Mouse (Mus musculus) fibroblast of lung, adult 2 months (primary cell): Measurements from ENCODE around the gene Suclg1.

Source experiments
- DNase-seq: peaks from one replicate; pipeline ENCODE4 v3.0.0-alpha.2; 2011; ENCODE audit warnings: low read depth

Gene Suclg1

DNA sequence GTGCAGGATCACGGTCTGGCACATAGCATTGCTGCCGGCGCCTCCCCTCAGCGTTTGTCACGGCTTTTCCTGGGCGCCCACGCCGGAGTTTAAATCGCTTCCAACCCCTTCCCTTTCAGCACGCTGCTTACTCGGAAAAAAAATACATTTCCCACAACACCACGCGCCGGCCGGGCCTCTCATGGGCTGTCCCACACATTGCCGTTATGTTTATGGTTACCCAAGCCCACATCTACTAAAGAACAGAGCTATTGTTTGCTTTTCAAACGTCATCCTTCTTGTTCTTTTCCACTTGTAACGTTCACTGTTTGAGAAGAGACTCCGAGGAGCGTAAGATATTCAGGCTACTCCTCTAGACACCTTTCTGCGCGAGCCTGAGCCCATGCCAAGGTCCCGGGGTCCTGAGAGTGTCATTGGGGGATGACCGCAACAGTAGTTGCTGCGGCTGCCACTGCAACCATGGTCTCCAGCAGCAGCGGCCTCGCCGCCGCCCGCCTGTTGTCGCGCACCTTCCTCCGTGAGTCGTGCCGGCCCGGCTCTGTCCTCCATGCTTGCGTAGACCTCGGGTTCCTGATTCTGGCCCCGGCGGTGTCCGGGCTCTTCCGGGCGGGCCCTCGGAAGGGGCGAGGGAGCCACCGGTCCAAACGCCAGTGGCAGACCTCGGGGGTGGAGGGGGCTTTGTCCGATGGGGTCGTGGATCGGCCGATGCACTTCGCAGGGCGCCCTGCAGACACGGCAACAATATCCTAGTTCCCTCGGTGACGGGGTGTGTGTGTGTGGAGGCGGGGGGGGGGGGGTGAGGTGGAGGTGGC lies at the start of gene Suclg1:
Gene Suclg1, plus strand, starts transcription at position 146 of the 812 bp plus-strand sequence.
- DNase-seq: peak; percentile 79

DNA sequence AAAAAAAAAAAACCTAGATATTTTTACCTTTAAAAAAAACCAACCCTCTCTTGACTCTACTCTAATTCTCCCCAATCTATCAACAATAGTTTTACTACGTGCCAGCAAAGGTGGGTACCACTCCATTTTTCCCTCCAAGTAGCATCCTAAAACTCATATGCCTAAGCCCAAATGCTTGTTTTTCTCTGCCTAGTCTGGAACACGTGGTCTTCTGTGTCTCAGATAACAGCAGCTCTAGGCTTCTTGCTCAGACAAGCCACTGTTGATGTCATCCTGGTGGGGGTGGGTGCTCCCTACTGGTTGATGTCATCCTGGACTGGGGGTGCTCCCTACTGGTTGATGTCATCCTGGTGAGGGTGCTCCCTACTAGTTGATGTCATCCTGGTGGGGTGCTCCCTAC lies 44.5 kb upstream of the Suclg1 start:
- no peak for DNase-seq

DNA sequence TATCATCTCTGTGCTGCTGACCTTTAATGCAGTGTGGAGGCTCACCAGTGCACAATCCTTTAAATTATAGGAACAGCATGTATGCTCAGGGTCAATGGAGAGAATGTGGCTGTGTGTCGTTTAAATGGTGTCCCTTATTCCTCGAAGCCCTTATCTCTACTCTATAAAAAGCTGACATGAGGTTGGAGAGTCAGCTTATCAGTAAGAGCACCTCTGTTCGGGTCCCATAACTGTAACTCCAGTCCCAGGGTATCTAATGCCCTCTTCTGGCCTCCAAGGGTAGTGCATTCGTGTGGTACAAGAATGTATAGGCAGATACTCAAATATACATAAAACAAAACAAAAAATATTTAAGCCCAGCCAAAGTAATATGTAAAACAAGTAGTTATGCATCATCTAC lies 43.2 kb upstream of the Suclg1 start:
- DNase-seq: no peak

DNA sequence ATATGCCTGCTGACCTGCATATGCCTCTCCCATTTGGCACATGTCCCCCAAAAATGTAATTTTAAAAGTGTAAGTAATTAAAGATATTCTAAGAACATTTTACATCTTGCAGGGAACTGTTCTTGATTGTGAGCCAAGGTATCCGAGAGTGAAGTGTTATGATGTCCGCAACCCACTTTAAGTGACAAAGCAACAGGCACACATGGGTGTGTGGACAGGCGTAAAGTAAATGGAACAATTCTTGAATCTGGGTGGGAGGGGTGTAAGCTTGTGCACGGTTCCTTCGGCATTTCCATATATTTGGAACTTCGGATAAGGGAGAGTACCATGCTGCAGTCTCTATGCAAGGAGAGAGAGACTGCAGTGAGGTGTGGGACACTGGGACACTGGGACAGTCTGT lies 38.6 kb upstream of the Suclg1 start:
- DNase-seq: no peak

DNA sequence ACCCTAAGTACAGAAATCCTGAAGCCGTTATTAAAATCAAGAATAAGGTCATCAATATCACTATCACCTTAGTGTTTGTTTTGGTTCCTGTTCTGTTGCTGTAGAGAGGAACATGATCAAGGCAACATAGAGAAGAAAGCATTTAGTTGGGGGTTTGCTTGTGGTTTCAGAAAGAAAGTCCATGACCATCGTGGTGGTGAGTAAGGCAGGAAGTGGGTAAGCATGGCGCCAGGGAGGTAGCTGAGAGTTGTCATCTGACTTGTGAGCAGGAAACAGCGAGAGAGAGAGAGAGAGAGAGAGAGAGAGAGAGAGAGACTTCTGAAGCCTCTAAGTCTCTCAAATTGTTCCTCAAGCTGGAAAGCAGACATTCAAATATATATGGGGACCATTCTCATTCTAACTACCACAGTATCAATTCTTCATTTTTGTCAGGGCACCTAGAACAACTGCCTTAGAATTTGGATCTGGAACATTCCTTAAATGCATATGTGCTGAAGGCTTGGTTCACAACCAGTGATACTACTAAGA lies 37.7 kb upstream of the Suclg1 start:
- DNase-seq: peak; percentile 62

DNA sequence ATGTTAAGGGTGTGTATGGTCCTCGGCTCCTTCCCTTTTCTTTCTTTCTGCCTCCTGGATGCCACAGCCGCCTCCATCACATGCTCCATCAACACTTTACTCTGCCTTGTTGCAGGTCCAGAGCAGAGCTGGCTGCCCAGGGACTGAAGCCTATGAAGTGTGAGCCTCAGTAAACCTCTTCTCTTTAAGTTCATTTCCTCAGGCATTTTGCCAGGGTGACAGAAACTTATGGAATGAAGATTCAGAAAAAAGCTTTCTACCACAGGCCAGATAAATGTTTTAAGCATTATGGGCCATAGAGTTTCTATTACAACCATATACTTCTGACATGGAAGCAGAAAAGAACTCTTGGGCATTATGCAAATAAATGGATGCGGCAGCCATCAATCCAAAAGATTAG lies 37.1 kb upstream of the Suclg1 start:
- no peak for DNase-seq

DNA sequence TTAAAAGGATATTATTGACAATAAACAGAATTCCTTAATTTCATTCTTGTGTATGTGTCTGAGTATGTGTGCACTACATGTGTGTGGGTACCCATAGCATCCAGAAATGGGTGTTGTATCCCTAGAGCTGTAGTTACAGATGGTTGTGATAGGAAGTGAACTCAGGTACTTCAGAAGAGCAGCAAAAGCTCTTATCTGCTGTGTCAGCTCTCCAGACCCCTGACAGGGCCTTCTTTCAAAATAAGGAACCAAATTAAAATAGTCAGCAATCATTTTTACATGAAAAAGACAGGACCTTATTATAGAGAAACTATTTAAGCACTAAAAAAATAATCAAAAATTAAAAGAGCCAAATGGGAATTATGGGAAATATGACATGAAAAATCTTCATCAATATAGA lies 36.6 kb upstream of the Suclg1 start:
- no peak for DNase-seq

DNA sequence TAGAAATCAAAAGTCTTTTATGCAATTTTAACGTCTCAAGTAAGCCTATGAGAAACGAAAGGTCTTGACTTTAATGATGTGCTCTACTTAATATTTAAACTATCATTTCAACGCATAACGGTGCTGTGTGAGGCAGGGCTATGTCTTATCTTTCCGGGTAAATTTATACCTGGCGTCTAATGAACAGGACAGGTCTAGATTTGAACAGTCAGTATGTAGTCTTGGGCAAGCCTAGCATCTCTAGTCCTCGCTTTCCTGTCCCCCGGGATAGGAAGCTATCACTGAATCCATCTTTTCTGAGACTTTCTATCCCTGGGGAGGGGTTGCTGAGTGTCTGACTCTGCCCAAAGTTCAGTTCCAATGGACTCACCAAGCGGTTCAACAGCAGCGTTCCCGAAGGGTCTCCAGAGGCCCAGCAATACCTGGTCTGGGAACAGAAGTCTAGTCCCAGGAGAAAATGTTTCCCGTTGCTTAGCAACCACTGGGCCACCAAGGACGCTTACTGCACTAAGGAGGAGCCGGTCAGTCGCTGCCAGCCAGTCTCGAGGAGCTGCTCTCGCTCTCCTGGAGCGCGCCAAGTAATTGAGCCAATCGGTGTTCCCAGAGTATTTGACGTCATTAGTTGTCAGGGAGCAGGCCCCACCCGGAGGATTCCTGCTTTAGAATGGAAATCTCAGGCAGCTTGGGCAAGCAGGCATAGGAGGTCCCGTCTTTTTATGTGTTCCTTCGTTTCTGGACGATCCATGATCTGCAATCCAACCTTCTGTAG lies 26.8 kb upstream of the Suclg1 start, which contains the start of gene Dnah6:
Gene Dnah6, minus strand, starts transcription at position 463 of the 769 bp plus-strand sequence.
- DNase-seq: peak; percentile 89

DNA sequence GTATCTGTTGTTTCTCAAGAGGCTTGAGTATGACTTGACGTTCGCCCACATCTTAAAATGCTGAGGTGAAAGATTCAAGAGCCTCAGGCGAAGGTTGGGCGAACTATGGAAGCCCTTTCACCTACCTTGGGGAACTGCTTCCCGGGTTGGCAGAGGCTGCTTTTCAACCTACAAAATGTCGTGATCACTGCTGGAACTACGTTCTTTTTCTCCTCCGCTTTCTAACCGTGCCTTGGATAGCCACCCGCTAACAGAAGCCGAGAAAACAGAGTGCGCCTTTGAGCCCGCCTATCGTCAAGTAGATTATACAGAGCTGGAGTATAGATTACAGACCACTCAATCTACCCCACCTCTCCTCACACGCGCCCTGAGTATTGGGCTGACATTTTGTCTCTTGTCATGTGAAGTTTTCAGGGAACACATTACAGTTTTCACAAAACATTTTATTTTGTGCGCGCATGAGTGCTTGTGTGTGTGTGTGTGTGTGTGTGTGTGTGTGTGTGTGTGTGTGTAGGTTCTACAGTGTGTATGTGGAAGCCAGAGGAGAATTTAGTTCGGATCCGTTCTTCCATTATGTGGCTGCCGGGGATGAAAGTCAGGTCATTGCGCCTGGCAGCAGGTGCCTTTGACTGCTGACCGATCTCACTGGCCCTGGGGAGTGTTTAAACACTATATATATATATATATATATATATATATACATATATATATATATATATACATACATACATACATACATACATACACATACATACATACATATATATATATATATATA lies 26.0 kb upstream of the Suclg1 start:
- DNase-seq: no peak

DNA sequence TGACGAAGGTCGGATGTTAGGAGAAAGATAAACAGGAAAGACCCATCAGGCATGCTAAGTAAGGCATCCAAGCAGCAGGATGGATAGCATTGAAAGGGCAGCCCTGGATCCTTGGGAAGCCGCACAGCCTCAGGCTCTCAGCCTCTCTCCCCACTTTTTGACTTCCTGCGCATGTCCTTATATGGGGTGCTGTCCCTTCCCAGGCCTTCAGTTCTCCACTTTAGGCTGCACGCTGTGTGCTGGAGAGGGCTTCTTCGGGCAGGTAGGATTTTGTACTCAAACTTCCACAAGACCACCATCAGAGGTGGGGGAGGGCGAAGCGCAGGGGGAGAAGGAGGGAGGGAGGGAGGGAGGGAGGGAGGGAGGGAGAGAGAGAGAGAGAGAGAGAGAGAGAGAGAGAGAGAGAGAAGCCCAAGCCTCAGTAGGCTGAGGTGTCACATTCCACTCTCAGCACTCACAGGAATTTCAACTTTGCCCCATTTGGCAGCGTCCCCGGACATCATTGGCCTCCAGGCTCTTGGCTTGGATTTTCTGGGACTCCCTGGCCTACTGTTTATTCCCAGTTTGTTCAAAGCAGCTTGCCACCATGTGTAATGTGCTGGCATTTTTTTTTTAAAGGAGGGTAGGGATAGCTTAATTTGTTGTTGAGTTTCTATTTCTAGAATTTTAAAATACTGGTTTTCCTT lies 25.2 kb upstream of the Suclg1 start:
- DNase-seq: peak; percentile 83

DNA sequence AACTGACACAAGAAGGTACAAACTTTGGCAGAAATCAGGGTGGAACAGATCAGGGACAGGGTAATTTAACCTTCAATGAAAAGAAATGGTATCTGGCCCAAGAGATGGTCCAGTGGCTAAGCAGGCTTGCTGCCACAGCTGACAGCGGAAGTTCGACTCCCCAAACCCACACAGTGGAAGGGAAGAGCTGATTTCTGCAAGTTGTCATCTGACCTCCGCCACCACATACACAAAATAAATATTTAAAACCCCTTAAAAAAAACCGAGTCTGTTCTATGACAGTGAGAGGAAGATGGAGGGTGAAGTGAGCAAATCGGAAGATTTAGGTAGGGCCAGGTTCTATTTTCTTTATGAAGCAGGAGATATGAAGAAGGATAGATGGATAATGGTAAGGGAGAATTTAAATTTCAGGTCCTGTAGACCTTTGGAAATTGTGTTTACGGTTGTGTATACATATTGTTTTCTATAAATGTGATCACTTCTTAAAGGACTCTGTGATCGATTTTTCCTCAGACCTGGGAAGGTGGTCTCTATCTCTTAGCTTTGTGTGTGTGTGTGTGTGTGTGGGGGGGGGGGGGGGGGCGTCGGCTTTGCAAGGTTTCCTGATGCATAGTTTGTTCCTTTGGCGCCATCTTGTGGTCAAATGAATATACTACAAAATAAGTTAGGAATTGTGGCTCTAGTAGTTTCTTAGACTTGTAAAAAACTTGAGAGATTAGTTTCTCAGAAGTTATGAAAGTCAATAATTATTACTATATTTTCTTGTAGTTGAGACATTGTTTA lies 20.6 kb upstream of the Suclg1 start:
- DNase-seq: peak; percentile 49

DNA sequence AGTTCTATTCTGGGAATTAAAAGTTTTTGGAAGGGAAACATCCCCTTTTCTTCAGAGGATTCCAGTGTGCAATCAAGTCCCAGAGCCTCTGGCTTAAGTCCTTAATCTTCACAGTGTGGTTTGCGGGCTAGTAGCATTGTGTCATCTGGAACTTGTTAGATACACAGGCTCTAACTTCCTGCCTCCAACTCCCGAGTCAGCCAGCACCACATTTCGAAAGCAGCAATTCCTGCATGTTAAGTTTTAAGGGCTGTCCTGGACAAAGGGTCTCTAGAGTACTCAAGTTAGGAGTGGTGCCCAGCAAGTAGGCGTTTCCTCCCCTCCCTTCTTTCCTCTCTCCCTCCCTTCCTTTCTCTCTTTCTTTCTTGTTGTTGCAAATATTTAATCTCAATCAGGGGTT lies 19.8 kb upstream of the Suclg1 start:
- peak; percentile 80 for DNase-seq

DNA sequence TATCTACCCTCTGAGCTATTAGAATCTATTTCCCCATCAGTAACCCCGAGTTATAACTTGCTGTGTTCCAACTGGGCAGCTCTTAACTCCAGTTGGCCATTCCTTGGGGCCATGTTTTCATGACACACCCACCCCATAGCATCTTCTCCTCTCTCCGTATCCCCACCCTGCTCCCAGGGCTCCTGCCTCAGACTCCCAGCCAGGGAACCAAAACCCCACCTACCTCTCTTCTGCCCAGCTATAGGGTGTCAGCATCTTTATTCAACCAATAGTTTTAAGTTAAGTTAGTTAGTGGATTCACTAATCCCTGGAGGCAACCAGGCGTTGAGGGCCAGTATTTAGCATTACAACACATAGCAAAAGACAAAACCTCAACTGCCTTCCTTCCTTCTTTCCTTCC lies 19.3 kb upstream of the Suclg1 start:
- DNase-seq: no peak

DNA sequence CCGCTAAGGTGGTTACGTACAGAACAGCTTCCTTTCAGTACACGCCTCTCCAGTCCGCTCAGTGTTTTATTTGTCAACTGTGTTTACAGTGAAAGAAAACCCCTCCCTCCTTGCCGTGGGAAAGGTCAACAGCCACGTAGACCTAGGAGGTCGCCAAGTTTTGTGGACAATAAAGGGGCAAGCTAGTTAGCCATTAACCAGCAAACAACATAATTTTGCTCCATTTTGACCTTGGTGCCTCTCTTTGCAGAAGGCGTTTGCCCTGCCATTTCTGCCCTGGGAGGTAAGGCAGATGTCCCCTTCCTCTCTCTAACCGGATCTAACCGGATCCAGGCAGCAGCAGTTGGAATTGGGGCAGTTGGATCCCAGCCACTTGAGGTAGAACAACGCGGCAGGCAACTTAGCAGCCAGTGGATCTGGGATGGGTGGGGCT lies 16.0 kb upstream of the Suclg1 start:
- DNase-seq: no peak

DNA sequence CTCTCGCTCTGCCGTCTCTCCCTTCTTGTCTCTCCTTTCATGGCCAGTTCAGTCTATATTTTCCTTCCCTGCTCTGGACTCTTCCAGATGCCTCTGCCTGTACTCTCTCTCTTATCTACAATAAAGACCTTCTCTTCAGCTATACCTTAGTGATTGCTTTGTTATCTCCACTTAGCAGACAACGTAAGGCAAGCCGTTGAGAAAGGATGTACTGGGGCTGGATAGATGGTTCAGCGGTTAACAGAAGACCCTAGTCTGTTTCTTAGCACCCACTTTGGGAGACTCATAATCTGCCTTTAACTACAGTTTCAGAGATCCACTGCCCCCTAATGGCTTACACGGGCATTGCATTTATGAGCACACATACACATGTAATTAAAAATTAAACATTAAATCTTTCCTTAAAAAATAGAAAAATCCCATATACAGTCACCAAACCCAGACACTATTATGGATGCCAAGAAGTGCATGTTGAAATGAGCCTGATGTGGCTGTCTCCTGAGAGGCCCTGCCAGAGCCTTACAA lies 14.9 kb upstream of the Suclg1 start:
- DNase-seq: no peak

DNA sequence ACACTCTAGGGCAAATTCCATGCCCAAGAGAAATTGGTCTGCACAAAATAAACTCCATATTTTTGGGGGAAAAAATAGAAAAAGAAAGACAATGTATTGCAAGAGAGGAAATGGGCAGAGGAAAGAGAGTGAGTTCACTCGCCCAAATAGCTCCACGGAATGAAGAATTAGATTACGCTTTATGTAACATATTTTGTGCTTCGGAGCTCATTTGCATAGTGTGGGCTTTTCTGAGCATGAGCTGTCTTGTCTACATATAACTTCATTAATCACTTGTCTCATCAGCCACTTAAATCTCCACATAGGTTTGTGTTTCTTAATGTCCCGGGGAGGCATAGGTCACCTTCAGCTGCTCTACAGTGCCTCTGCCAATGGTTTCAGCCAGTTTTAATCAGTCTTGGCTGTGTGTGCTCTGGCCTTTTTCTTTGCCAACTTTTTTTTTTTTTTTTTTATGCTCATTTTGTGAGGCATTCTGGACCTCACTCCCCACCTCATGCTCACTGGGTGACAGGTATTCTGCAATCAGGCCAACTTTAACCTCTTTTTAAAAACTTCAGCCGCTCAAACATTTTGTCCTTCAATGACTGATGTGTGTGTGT lies 13.8 kb upstream of the Suclg1 start:
- no peak for DNase-seq

DNA sequence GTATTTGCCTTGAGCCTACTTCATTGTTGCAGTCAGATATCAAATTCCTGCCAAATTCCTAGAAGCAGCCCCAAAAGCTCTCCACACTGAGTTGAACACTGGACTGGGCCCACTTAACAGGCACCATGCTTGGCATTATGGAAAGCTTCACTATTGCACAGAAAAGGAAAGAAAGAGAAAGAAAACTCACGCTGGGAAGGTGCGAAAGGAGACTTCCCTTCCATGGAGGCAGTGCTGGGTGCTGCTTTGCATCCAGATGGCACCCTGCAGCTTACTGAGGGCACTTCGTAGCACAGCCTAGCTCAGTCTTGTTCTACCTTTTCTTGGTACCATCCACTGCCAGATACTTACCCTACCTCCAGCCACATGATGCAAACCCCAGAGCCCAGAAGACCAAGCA lies 12.5 kb upstream of the Suclg1 start:
- no peak for DNase-seq

DNA sequence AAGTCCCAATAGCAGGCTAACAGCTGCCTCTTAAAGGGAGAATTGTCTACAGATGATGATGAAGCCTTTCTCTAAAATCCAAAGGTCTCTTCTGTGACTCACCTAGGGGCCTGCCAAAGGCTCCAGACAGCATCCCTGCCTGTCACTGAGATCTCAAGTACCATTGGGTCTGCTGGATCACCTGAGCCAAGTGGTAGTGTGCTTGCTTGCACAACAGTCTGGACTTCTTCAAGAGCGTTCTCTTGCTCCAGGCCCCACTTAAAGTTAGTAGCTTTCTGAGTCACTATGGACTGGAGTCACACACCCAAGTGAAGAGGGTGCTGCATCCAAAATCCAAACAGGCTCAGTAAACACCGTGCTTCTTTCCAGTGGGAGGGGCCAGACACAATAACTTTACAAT lies 1.4 kb upstream of the Suclg1 start:
- no peak for DNase-seq

DNA sequence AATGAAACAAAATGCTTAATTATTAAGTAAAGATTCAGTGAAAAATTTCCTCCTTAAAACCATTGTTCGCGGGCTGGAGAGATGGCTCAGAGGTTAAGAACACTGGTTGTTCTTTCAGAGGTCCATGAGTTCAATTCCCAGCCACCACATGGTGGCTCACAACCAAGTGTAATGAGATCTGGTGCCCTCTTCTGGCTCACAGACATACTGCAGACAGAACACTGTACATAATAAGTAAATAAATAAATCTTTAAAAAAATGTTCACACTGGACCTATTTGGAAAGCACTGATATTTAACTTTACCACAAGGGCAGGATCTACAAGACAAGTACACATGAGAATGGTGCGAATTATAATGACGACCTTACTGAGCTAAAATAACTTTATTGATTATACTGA lies 730 bp upstream of the Suclg1 start:
- DNase-seq: no peak

DNA sequence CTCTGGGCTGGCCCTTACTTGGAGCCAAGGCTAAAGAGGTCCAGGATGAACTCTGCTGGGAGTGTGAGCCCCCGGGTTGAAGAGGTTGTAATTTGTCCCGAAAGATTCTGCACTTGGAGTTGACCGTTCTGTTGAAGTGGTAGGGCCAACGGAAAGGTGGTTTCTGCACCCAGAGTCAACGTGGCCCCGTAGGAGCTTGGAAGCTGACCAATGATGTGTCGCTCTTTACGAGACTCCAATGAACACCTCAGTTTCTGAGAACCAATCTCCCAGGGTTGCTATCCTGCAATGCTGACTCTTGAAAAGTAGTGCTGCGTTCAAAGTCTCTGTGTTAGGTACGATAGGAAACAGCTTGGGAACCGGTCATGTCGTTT lies 854 bp downstream of the Suclg1 start:
- no peak for DNase-seq
